Mouse (Mus musculus) ES-CJ7 (cell line): ENCODE data around the gene Baiap2.
A peak's percentile ranks its signal among the peaks of the same experiment; 100 is the strongest.

ENCODE experiments used
- DNase-seq: peaks from one replicate; pipeline ENCODE4 v3.0.0; 2011; ENCODE audit warnings: low read depth, low spot score

Gene Baiap2

GRCm38 (mm10) chr11:120011761-120012560 is 69.4 kb downstream of the Baiap2 start:
- no peak for DNase-seq

GRCm38 (mm10) chr11:120012702-120013101 is 70.1 kb downstream of the Baiap2 start:
- DNase-seq = no peak

- DNase-seq = peak; percentile 93
Measured at GRCm38 (mm10) chr11:120013174-120013711, 70.7 kb downstream of the Baiap2 start.

DNA sequence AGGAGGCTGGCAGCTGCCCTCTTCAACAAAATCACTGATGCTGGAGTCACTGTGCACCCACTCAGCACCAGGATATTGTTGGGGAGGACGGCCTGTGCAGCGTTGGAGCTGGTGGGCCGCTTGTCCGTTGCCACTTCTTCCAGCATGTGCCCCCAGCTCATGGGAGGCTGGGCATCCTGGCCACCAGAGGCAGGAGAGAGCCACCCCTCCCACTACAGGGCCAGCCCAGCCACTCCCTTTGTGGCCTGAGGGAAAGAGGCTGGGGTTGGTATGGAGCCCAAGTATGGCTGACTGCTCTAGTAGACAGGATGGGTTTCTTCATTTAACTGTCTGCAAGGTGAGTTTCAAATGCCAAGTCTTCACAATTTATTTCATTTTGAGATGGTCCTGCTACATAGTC is 72.2 kb downstream of the Baiap2 start:
- no peak for DNase-seq

DNA sequence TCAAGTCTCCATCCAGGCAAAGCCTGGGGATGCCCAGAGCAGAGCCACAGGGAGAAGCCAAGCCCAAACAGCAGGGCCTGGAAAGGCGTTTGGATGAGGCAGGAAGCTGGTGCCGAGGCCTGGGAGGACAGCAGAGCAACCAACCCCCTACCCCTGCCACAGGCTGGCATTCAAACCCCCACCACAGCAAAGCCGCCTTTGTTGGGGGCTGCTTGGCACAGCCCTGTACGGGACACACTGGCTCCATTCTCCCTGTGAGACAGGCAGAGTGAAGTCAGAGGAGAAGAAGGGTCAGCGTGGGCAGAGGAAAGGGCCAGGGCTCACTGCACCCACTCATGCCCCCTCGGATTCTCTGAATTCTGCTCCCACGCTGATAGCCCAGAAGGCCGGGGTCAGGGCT is 74.4 kb downstream of the Baiap2 start:
- no peak for DNase-seq

DNA sequence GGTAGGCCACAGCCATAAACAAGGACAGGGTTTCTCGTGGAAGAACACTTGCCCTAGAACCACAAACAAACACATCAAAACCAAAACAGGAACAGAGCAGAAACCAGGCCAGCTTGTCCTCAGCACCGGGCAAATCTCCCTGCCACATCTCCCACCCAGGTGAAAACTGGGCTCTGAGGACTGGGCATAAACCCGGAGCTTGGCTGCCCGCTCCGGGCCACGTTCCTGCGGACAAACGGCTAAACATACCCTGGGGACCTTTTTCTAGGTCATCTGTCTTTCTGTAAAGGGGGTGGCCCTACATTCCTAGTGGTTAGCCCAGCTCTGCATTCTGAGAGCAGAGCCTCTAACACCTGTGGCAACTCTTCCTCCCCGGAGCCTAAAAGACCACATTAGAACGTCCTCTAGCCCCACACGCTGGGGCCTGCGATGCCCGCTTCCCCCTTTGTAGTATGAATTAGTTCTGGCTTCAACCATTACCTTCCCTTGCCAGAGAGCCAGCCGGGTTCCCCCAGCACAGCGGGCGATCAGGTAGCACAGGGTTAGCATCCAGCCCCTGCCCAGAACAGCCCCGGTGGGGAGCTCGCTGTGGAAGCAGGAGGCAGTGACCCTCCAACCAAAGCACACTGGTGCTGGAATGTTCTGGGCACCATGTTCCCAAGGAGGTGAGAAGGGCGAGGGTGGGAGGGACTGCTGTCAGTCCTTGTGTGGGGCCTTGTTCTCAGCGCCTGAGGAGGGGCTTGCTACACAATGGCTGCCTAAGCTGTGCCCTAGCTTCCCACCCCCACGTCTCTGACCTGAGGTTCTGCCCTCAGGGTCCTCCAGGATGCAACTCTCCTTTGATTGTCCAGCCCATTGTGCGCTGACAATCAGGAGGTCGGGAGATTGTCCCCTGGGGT is 77.2 kb downstream of the Baiap2 start:
- no peak for DNase-seq

DNA sequence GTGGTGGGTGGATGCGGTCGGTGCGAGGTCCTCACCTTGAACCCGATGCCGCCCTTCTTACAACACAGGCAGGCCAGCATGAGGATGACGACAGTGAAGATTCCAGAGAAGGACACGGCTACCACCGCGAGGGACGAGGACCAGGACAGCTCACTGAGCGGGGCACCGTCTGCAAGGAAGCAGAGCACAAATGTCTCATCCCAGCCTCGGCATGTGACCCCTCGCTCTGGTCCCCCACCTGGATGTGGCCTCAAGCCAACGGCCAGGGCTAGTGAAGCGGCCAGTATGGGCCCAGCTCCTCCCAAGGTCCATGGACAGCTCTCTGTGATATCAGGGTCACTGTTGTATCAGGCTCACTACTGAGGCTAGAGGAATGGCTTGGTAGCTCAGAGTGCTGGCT is 78.8 kb downstream of the Baiap2 start:
- DNase-seq = no peak

GRCm38 (mm10) chr11:120022216-120022615 is 79.7 kb downstream of the Baiap2 start:
- no peak for DNase-seq

DNA sequence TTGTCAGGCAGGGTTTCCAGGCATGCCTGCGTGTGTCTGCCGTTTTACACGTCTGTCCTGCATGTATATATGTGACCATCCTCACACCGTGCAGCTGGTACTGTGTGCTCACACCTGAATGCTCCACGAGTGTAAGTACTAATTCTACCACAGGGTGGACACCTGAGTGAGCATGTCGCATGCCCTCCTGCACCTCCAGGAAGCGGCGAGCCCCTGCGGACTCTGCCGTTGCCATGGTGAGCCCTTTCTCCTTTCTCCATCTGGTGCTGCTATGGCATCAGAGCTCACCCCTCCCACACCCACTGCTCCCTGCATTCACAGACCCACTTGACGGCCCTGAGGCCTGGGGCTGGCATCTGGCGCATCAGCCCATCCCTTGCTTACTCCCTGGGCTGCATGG is 80.3 kb downstream of the Baiap2 start:
- peak; percentile 32 for DNase-seq

DNA sequence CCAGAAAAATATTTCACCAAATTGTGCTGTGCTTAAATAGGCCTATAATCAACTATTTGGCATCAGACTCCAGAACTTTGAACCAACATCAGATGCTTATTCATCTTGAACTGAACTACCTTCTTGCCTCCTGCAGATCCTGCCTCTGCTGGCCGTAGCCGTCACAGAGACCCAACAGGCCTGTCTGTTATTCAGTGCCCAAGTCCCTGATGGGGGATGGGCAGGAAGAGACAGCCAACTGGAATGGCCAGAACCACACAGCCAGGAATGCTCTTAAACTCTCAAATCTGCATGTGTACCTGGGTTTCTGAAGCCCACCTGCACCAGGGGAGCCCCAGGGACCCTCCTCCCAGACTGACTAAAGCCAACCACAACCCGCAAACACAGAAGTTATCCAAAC is 84.4 kb downstream of the Baiap2 start:
- DNase-seq = no peak

- no peak for DNase-seq
Measured at GRCm38 (mm10) chr11:120028319-120029092, 85.9 kb downstream of the Baiap2 start.

DNA sequence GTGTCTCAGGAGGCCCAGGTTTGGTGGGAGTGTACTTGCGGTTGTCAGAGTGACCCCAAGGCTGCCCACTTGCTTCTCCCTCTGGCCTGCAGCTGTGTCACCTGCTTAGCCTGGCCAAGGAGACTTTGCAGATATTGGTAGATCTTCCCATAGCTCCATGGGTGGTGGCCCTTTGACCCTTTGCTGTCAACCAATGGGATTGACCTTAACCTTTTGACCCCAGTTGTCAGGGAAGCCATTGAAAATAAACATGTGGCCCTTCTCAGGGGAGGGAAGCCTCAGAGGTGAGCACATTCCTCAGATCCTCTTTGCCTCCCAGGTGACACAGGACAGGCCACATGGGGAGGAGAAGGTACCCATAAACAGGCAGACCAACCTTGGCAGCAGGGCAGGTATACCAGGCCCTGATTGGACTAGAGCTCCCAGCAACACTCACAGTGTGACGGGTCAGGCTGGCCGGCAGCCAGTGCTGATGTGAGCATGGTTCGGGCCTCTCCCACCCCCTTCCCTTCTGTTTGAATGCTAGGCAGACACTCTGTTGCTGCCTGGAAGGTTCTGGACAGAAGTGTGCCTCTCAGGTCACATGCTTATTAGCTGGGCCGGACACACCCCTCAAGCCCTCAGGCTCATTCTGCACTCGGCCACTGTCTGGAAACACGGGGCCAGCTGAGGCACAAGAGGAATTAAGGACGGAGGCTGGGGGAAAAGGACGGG is 87.0 kb downstream of the Baiap2 start:
- peak; percentile 66 for DNase-seq

GRCm38 (mm10) chr11:120030145-120030901 is 87.8 kb downstream of the Baiap2 start:
- DNase-seq = peak; percentile 51

DNA sequence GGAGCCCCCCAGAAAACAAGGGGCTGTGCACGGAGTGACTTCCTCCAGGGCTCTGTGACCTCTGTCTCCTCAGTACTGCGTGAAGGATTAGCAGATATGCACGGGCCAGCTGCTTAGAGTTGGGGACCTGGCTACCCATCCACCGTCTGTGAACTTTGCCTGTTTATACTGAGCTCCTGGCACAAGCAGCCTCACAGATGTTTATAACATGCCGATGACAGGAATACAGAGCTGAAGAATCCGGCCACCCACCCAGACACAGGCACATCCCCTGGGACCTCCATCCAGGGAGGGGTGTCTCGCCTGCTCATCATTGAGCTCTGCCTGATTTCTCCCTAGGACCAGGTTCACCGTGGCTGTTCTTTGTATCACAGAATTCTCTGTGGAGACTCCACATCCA is 89.5 kb downstream of the Baiap2 start:
- no peak for DNase-seq

DNA sequence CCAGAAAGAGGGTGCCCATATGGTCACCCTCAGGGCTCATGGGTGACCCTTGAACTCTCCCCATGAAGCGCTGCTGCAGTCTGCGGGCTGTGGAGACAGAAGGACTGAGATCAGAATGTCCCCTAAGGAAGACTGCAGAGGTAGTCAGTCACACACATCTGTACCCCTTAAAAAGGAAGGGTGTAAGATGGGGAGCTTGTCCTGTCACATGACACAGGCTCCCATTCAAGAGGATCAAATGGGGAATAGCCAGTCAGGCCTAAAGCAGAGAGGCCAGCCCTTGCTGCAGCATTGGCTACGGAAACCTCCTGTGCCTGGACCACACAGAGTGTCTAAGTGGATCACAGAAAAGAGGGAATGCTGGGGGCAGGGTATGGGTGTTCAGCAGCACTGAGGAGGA is 90.9 kb downstream of the Baiap2 start:
- no peak for DNase-seq

DNA sequence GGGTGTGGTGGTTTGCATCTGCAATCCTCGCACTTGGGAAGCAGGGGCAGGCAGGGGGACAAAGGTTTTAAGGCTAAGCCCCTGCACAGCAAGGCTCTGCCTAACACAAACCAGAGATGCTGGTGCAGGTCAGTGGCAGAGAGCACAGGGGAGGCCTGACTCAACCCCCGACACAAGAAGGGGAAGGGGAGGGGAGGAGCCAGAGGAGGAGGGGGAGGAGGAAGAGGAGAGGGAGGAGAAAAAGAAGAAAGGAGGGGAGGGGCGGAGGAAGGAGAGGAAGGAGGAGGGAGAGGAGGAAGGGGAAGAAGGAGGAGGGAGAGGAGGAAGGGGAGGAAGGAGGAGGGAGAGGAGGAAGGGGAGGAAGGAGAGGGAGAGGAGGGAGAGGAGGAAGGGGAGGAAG is 91.7 kb downstream of the Baiap2 start:
- no peak for DNase-seq

- DNase-seq = no peak
Measured at GRCm38 (mm10) chr11:120034762-120035161, 92.2 kb downstream of the Baiap2 start.

- DNase-seq = no peak
Measured at GRCm38 (mm10) chr11:120039581-120039980, 97.0 kb downstream of the Baiap2 start.

DNA sequence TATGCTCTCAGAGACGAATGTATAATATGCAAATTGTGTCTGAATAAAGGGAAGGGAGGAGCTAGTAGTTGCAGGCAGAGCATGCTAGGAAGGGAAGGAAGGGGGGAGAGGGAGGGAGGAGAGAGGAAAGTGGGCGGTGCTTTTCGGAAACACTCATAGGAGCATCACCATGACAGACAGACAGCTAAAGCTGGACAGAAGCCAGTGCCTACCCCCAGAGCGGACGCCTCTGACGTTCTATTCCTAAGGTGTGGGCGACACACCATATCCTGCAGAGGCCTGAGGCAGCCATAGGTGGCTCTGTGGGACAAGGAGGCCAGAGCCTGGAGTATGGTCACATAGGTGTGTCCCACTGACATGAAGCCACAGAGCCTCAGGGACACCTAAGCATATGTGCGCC is 97.9 kb downstream of the Baiap2 start:
- no peak for DNase-seq
